In genomic region chr13:43651277-43651676, GRCm38 (mm10) we compare ENCODE assay signal across 19 mouse cellular contexts. TPM values are rescaled to one million over a fixed set of nuclear protein-coding genes. Genes with fewer than 3 reads are reported as not detected.
DNase-seq lines count a peak whose midpoint lies in the region; ATAC-seq and TF ChIP-seq lines count a peak whose summit lies in the region.
"Had no signal": no experiment of that assay in that cellular context is flagged by ENCODE, and none has a peak within 500 bp of the region (broad histone marks: within the 10 kb centered on the region; RNA-seq: fewer than 3 reads in every experiment).

No protein-coding gene starts in this region.

- DNase-seq in forebrain, postnatal 0 days = no peak
- DNase-seq in neural tube, embryonic 10.5 days (ENCODE audit: extremely low spot score, low spot score) = no peak
- DNase-seq in adrenal gland, adult 2 months = no peak
- DNase-seq: heart, postnatal 4 days; kidney, postnatal 4 days; right cerebral cortex, postnatal 14 days; thymus, postnatal 25 days had no signal

- no peak overlapping the region for H3K4me3 ChIP-seq in forebrain, postnatal 0 days (ENCODE audit: low read depth, low read length)
- H3K4me3 ChIP-seq in forebrain, embryonic 12.5 days (replicated peaks) = no peak overlapping the region
- H3K4me3 ChIP-seq in neural tube, embryonic 13.5 days = no peak overlapping the region
- H3K4me3 ChIP-seq in hindbrain, embryonic 15.5 days = no peak overlapping the region
- H3K4me3 ChIP-seq: embryonic facial prominence, embryonic 10.5 days; liver, embryonic 12.5 days; lung, embryonic 15.5 days; midbrain, embryonic 12.5 days; myocyte had no signal

- peaks cover 15% of the 10 kb centered on the region; the same call in 1 of the 2 replicates for H3K4me1 ChIP-seq in forebrain, postnatal 0 days (ENCODE audit: insufficient read depth)
- H3K4me1 ChIP-seq in forebrain, embryonic 12.5 days = peaks cover 18% of the 10 kb centered on the region
- H3K4me1 ChIP-seq in neural tube, embryonic 13.5 days (replicated peaks) = peaks cover 43% of the 10 kb centered on the region
- H3K4me1 ChIP-seq in hindbrain, embryonic 15.5 days (replicated peaks) = peaks cover 46% of the 10 kb centered on the region
- H3K4me1 ChIP-seq: liver, embryonic 12.5 days; lung, embryonic 15.5 days had no signal

- 69% methylated on average over 3 of the region's 3 CpGs for WGBS in forebrain, postnatal 0 days
- 85% methylated on average over 3 of the region's 3 CpGs for WGBS in forebrain, embryonic 12.5 days
- WGBS in neural tube, embryonic 13.5 days = 18% methylated on average over 3 of the region's 3 CpGs
- 42% methylated on average over 3 of the region's 3 CpGs for WGBS in hindbrain, embryonic 15.5 days

- H3K4me2 ChIP-seq in forebrain, postnatal 0 days (ENCODE audit: low read depth) = no peak overlapping the region
- no peak overlapping the region for H3K4me2 ChIP-seq in forebrain, embryonic 12.5 days
- H3K4me2 ChIP-seq in neural tube, embryonic 13.5 days = no peak overlapping the region
- H3K4me2 ChIP-seq in hindbrain, embryonic 15.5 days = no peak overlapping the region
- H3K4me2 ChIP-seq: liver, embryonic 12.5 days; lung, embryonic 15.5 days; midbrain, embryonic 12.5 days had no signal

- no peak overlapping the region for H3K9ac ChIP-seq in forebrain, postnatal 0 days
- no peak overlapping the region for H3K9ac ChIP-seq in forebrain, embryonic 12.5 days
- no peak overlapping the region for H3K9ac ChIP-seq in neural tube, embryonic 13.5 days
- no peak overlapping the region for H3K9ac ChIP-seq in hindbrain, embryonic 15.5 days
- H3K9ac ChIP-seq: liver, embryonic 12.5 days; lung, embryonic 15.5 days; midbrain, embryonic 12.5 days had no signal

- H3K36me3 ChIP-seq in forebrain, postnatal 0 days (ENCODE audit: insufficient read depth) = no peaks in the 10 kb centered on the region
- H3K36me3 ChIP-seq in forebrain, embryonic 12.5 days (replicated peaks) = no peaks in the 10 kb centered on the region
- H3K36me3 ChIP-seq in neural tube, embryonic 13.5 days = no peaks in the 10 kb centered on the region
- no peaks in the 10 kb centered on the region for H3K36me3 ChIP-seq in hindbrain, embryonic 15.5 days
- H3K36me3 ChIP-seq: embryonic facial prominence, embryonic 10.5 days; liver, embryonic 12.5 days; lung, embryonic 15.5 days; midbrain, embryonic 12.5 days had no signal

- no peak for ATAC-seq in forebrain, postnatal 0 days
- no peak for ATAC-seq in forebrain, embryonic 12.5 days (ENCODE audit: low FRiP score)
- ATAC-seq in neural tube, embryonic 13.5 days (ENCODE audit: low read depth) = no peak; the same call in 1 of the 2 replicates
- ATAC-seq in hindbrain, embryonic 15.5 days (ENCODE audit: low FRiP score, low read depth) = peak; percentile 35; the same call in 1 of the 2 replicates
- ATAC-seq in CD4-positive, CD25-positive, alpha-beta regulatory T cell, adult 4 months = no peak
- ATAC-seq: forebrain, embryonic 14.5 days; intestine, postnatal 0 days; liver, embryonic 12.5 days had no signal

- H3K9me3 ChIP-seq in forebrain, postnatal 0 days (ENCODE audit: low read length) = no peaks in the 10 kb centered on the region
- H3K9me3 ChIP-seq in forebrain, embryonic 12.5 days = no peaks in the 10 kb centered on the region
- no peaks in the 10 kb centered on the region for H3K9me3 ChIP-seq in neural tube, embryonic 13.5 days
- no peaks in the 10 kb centered on the region for H3K9me3 ChIP-seq in hindbrain, embryonic 15.5 days
- H3K9me3 ChIP-seq: embryonic facial prominence, embryonic 10.5 days; liver, embryonic 12.5 days; lung, embryonic 15.5 days; midbrain, embryonic 12.5 days had no signal

- 0 out of 2 replicates have a peak overlapping the region, but pooled peaks have one; percentile 1 for H3K27ac ChIP-seq in forebrain, postnatal 0 days (ENCODE audit: low read depth, low read length)
- no peak overlapping the region for H3K27ac ChIP-seq in forebrain, embryonic 12.5 days
- H3K27ac ChIP-seq in neural tube, embryonic 13.5 days (replicated peaks) = peak overlapping the region; percentile 18
- H3K27ac ChIP-seq in hindbrain, embryonic 15.5 days (replicated peaks) = peak overlapping the region; percentile 63
- H3K27ac ChIP-seq: embryonic facial prominence, embryonic 10.5 days; liver, embryonic 12.5 days; lung, embryonic 15.5 days; midbrain, embryonic 12.5 days had no signal

- H3K27me3 ChIP-seq in forebrain, postnatal 0 days (ENCODE audit: insufficient read depth, low read length) = no peaks in the 10 kb centered on the region
- no peaks in the 10 kb centered on the region for H3K27me3 ChIP-seq in forebrain, embryonic 12.5 days
- H3K27me3 ChIP-seq in neural tube, embryonic 13.5 days = no peaks in the 10 kb centered on the region
- H3K27me3 ChIP-seq in hindbrain, embryonic 15.5 days = no peaks in the 10 kb centered on the region
- H3K27me3 ChIP-seq: lung, embryonic 15.5 days; midbrain, embryonic 12.5 days had no signal

- TF ChIP-seq CTCF in forebrain, postnatal 0 days (IDR thresholded peaks at IDR 0.05; ENCODE audit: low read depth) = no peak

RNA-seq across cellular contexts. Expression of gene Rnf182, which starts 35.8 kb away (rescaled TPM):
- 9.1 and 9.3 TPM in 2 replicates for total RNA-seq in forebrain, postnatal 0 days (2014; rRNA removed)
- 32.5 and 42.0 TPM in 2 replicates for polyA plus RNA-seq in forebrain, postnatal 0 days (2015; fragmentation: Nextera tagmentation; extraction: Ambion mirVana)
- polyA plus RNA-seq in forebrain, embryonic 12.5 days (2016; fragmentation: Nextera tagmentation; extraction: Ambion mirVana) = 17.0 and 18.7 TPM in 2 replicates
- 19.9 and 27.3 TPM in 2 replicates for polyA plus RNA-seq in neural tube, embryonic 13.5 days (2015; fragmentation: Nextera tagmentation; extraction: Ambion mirVana)
- polyA plus RNA-seq in hindbrain, embryonic 15.5 days (2015; fragmentation: Nextera tagmentation; extraction: Ambion mirVana) = 30.4 and 37.3 TPM in 2 replicates
- total RNA-seq in adrenal gland, adult 2 months (2021) = 1 to 10 TPM in 1 of 2 experiments, under 1 TPM in 1; 0.32 to 1.9 TPM
- polyA plus RNA-seq in adrenal gland, adult 2 months (2012; rRNA removed) = 0.08 and 0.16 TPM in 2 replicates
- polyA plus RNA-seq in CD4-positive, CD25-positive, alpha-beta regulatory T cell, adult 4 months (2017; shearing (Covaris generic)) = not detected
- total RNA-seq: granulocyte monocyte progenitor cell, adult 5-6 weeks had no signal
- polyA plus RNA-seq: myocyte had no signal

Comparison
In these comparisons a context has a peak if more than half of its experiments do, and no peak if none do; other contexts are left out.
1. RNA of gene Rnf182, which starts 35.8 kb away (polyA plus RNA-seq): 32.5 to 42.0 TPM in forebrain, postnatal 0 days, 30.4 to 37.3 TPM in hindbrain, embryonic 15.5 days, 19.9 to 27.3 TPM in neural tube, embryonic 13.5 days and 17.0 to 18.7 TPM in forebrain, embryonic 12.5 days; 0.08 to 0.16 TPM in adrenal gland, adult 2 months and not detected in CD4-positive, CD25-positive, alpha-beta regulatory T cell, adult 4 months; every median in the first group is over 10 times any median in the second.